Mouse (Mus musculus): ENCODE measurements around the gene Fmo2.

GRCm38 (mm10) chr1:162866280-162866681, 32.2 kb downstream of the Fmo2 start, which contains the start of gene Fmo1:
- TF ChIP-seq TAL1 (IDR thresholded peaks at IDR 0.05; ENCODE audit: low read length) (no peak), GATA1 (IDR thresholded peaks at IDR 0.05; ENCODE audit: low read length) (no peak)
